Mouse (Mus musculus) hindbrain, embryonic 13.5 days (tissue): ENCODE measurements around the gene Syn3. TPM values are rescaled to one million over a fixed set of nuclear protein-coding genes. Genes with fewer than 3 reads are reported as not detected.

Source experiments
- ATAC-seq: fragments of 200-750 bp; cut with Nextera tagmentation; 2 replicates; pipeline ENCODE4 v1.8.0; 2017; ENCODE audit warnings: moderate TSS enrichment; ENCODE audit not compliant: low FRiP score
- H3K27ac ChIP-seq: fragments of 300-500 bp; sonication (generic); 2 replicates; pipeline ENCODE4 v1.5.1; 2015; ENCODE audit warnings: inconsistent platforms, mild to moderate bottlenecking, moderate library complexity
- H3K27me3 ChIP-seq: fragments of 300-500 bp; sonication (generic); 2 replicates; pipeline ENCODE4 v1.6.1; 2015; ENCODE audit warnings: mild to moderate bottlenecking, inconsistent platforms
- H3K36me3 ChIP-seq: fragments of 300-500 bp; sonication (generic); 2 replicates; pipeline ENCODE4 v1.6.1; 2015; ENCODE audit warnings: mild to moderate bottlenecking, inconsistent platforms
- H3K4me1 ChIP-seq: fragments of 300-500 bp; sonication (generic); replicated peaks from 2 replicates; pipeline ENCODE4 v1.6.1; 2015; ENCODE audit warnings: inconsistent platforms
- H3K4me2 ChIP-seq: fragments of 300-500 bp; sonication (generic); 2 replicates; pipeline ENCODE4 v1.6.1; 2015; ENCODE audit warnings: inconsistent platforms, mild to moderate bottlenecking, moderate library complexity
- H3K4me3 ChIP-seq: fragments of 300-500 bp; sonication (generic); 2 replicates; pipeline ENCODE4 v1.5.1; 2015; ENCODE audit warnings: mild to moderate bottlenecking, inconsistent platforms
- H3K9ac ChIP-seq: fragments of 300-500 bp; sonication (generic); 2 replicates; pipeline ENCODE4 v1.6.1; 2015; ENCODE audit warnings: mild to moderate bottlenecking, inconsistent platforms
- H3K9me3 ChIP-seq: fragments of 300-500 bp; sonication (generic); 2 replicates; pipeline ENCODE4 v1.6.1; 2016; ENCODE audit warnings: inconsistent platforms
- WGBS: fragments of 180-500 bp; shearing (Covaris S2); methylation state at CpG from one replicate; pipeline ENCODE4 v1.1.7; 2015; 5-methylcytosine and 5-hydroxymethylcytosine counted together
- polyA plus RNA-seq: library from polyadenylated mRNA; unstranded; fragments of >200 nt; fragmentation: Nextera tagmentation; extraction: Ambion mirVana; gene quantifications from 2 replicates; pipeline ENCODE4 v1.2.1, GENCODE M21; 2015

The Syn3 gene
- polyA plus RNA-seq, 1 experiment from 2014 or later = 16.7 TPM

DNA sequence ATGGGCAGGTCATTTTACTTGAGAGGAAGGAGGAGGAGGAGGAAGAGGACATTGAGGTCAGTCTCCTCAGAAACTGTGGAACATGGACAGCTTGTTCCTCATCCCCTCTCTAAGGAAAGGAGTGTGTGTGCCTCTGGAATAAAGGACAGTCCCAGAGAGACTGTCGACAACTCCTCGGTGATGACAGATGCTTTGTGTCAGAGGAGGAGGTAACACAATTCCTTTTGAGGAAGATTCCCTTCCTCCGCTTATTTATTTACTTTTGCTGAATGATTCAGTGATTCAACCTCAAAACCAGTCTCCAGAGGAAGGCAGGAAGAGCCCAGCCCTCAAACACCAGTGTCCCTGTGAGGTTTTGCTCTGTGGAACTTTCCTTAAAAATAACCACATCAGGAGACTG is 228.4 kb downstream of the Syn3 start:
- no peak overlapping the region for H3K27ac ChIP-seq
- WGBS = 70% methylated on average over 3 of the region's 3 CpGs
- no peak overlapping the region for H3K4me2 ChIP-seq
- no peaks in the 10 kb centered on the region for H3K36me3 ChIP-seq
- H3K9me3 ChIP-seq = no peaks in the 10 kb centered on the region
- no peaks in the 10 kb centered on the region for H3K27me3 ChIP-seq
- ATAC-seq = no peak
- no peak overlapping the region for H3K9ac ChIP-seq
- H3K4me1 ChIP-seq = no peaks in the 10 kb centered on the region
- no peak overlapping the region for H3K4me3 ChIP-seq

DNA sequence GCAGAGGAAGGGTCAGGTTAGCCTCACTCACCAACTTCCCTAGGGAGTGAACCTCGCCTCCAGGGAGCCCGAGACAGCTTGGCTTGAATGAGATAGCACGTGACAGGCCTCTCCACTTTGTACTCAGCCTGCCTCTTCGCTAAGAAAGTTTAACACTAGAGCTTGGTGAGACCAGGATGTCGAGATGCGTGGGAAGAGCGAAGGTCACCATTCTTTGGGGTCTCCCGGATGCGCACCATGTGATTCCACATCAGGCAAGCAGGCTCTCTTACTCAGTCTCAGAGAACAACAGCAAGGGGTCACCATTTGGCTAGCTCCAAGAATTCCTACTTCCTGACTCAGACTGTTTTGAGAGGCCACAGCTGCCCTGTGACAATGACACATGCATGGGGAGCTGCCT is 234.1 kb downstream of the Syn3 start:
- Histone ChIP-seq H3K4me2 (no peak overlapping the region), H3K9me3 (no peaks in the 10 kb centered on the region), H3K9ac (no peak overlapping the region), H3K27ac (no peak overlapping the region), H3K36me3 (no peaks in the 10 kb centered on the region), H3K27me3 (no peaks in the 10 kb centered on the region), H3K4me1 (no peaks in the 10 kb centered on the region), H3K4me3 (no peak overlapping the region)
- no peak for ATAC-seq
- WGBS = 83% methylated on average over 9 of the region's 9 CpGs

DNA sequence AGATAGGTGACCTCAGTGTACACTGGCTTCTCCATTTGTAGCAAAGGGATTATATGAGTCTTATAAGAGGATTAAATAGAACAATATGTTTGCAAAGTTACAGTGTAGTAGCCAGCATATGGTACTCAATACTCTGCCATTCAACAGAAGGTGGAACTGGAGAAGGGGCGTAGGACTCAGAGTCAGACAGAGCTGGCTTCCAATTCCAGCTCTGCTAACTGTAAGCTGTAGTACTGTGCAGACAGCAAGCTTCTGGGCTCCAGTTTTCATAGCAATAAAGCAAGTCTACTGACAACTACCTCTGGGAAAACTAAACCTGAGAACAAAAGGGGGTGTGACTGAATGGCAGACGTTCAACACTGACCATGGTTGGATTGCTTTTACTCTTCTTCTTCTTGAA is 237.0 kb downstream of the Syn3 start:
- H3K27me3 ChIP-seq = no peaks in the 10 kb centered on the region
- 78% methylated on average over 2 of the region's 2 CpGs for WGBS

DNA sequence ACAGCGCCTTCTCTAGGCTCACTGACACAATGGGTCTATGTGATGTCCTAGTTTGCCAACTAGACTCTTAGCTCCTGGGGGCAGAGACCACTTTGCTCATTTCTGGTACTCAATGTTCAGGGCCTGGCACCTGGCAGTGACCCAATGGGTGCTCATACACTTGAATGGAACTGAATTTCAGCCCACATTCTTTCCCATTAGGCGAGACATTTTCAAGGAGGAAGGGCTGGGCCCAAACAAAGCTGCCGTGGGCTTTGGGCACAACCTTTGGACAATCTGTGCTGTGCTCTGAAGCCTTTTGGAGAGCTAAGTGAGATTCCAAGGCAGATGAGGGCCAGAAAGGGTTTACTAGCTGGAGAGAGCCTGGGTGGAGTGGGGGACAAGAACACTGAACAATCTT is 239.7 kb downstream of the Syn3 start:
- H3K27ac ChIP-seq = no peak overlapping the region
- peaks cover 4% of the 10 kb centered on the region for H3K4me1 ChIP-seq
- H3K9me3 ChIP-seq = no peaks in the 10 kb centered on the region
- ATAC-seq = no peak
- H3K9ac ChIP-seq = no peak overlapping the region
- H3K36me3 ChIP-seq = no peaks in the 10 kb centered on the region
- 84% methylated on average over 3 of the region's 3 CpGs for WGBS
- no peak overlapping the region for H3K4me2 ChIP-seq
- no peak overlapping the region for H3K4me3 ChIP-seq
- no peaks in the 10 kb centered on the region for H3K27me3 ChIP-seq

More for the DNA sequence above, 237.0 kb downstream of the Syn3 start:
- Histone ChIP-seq H3K4me1 (no peaks in the 10 kb centered on the region), H3K27ac (no peak overlapping the region), H3K4me3 (no peak overlapping the region), H3K9me3 (no peaks in the 10 kb centered on the region), H3K9ac (no peak overlapping the region), H3K4me2 (no peak overlapping the region), H3K36me3 (no peaks in the 10 kb centered on the region)
- ATAC-seq = no peak

DNA sequence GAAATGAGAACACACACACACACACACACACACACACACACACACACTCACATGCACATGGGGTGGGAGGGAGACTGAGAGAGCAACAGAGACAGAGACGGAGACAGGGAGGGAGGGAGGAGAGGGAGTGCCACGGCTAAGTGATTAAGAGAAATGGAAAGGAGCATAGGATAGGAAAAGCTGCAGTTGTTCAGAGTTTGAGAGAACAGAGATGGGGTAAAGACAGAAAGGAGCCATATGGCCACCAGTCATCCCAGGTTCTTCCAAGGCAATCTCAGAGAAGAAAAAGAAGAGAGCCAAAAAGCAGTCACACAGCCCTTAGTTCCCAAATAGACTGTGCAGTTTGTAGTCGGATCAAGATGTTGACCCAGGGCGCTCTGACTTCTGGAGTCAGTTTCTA is 240.7 kb downstream of the Syn3 start:
- no peaks in the 10 kb centered on the region for H3K27me3 ChIP-seq
- H3K4me2 ChIP-seq = no peak overlapping the region
- ATAC-seq = no peak
- no peak overlapping the region for H3K9ac ChIP-seq
- WGBS = 90% methylated on average over 4 of the region's 4 CpGs
- no peak overlapping the region for H3K27ac ChIP-seq
- no peaks in the 10 kb centered on the region for H3K9me3 ChIP-seq
- peaks cover 4% of the 10 kb centered on the region for H3K4me1 ChIP-seq
- no peaks in the 10 kb centered on the region for H3K36me3 ChIP-seq
- no peak overlapping the region for H3K4me3 ChIP-seq

DNA sequence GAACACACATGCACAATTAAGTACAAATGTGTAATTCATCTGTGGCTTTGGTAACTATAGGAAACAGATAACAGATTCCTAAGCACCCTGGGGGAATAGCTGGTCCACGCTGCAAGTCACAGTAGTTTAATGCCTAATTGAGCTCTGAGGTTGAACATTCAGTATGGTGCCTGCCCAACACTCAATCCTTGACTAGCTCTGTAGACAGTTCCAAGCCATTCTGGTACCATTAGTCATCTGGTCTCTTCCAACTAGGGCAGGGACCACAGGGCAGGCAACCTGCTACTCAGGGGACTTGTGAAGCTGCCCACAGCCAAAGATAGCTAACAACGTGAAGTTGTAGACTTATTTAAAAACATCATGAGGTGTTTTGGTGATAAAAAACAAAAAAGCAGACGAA is 241.7 kb downstream of the Syn3 start:
- no peak overlapping the region for H3K4me3 ChIP-seq
- H3K4me2 ChIP-seq = no peak overlapping the region
- H3K4me1 ChIP-seq = peaks cover 4% of the 10 kb centered on the region
- no peak overlapping the region for H3K27ac ChIP-seq
- H3K27me3 ChIP-seq = no peaks in the 10 kb centered on the region
- H3K9ac ChIP-seq = no peak overlapping the region
- H3K9me3 ChIP-seq = no peaks in the 10 kb centered on the region
- ATAC-seq = no peak
- no peaks in the 10 kb centered on the region for H3K36me3 ChIP-seq
- 78% methylated on average over 3 of the region's 3 CpGs for WGBS

DNA sequence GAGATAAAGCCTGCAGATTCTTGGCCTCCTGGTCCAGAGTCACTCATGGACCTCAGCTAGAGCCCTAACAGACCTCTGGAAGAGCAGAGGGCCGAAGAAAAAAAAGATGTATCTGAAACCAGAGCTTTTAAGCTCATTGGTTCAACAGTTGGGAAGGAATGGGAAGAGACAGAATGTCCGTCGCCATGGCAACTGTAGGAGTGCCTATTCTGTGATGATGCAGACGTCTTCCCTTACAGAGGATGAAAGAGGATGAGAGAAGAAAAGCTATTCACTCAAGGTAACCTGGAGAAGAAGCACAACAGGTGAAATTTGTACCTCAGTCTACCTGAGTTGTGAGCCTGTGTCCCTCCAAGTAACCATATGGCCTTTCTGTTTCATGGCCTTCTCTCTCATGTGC is 242.5 kb downstream of the Syn3 start:
- no peak for ATAC-seq
- no peaks in the 10 kb centered on the region for H3K36me3 ChIP-seq
- H3K4me2 ChIP-seq = no peak overlapping the region
- H3K9ac ChIP-seq = no peak overlapping the region
- WGBS = 52% methylated on average over 4 of the region's 4 CpGs
- H3K27me3 ChIP-seq = no peaks in the 10 kb centered on the region
- H3K4me3 ChIP-seq = no peak overlapping the region
- H3K9me3 ChIP-seq = no peaks in the 10 kb centered on the region
- peaks cover 4% of the 10 kb centered on the region for H3K4me1 ChIP-seq
- H3K27ac ChIP-seq = no peak overlapping the region

DNA sequence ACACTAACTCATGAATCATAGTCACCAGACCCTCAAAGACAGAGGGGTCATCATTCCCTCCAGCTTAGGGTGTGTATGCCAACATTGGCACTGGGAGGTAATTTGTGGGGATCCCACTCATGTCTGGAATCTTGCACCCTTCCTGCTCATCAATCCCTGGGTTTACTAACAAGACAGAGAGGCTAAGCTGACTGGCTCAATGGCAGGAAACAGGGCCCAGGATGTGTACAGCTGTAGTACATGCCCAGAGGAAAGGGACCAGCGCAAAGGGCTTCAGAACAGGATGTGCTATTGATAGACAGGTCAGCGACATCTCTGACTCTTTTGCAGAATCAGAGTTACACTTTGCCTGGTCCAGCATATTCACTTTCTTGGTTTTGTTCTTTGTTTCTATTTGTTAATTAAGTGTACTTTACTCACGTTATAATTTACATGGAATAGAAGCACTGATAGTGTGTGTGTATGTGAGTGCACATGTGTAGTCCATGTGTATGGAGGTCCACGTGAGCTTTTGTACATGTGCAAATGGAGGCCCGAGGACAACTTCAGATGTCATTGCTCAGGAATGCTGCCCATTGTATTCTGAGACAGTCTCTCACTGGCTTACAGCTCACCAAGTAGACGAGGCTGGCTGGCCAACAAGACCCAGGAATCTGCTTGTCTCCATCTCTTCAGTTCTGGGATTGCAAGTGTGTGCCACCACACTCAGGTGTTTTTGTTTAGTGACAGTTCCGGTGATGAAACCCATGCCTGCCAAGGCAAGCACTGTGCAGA is 248.4 kb downstream of the Syn3 start:
- no peaks in the 10 kb centered on the region for H3K9me3 ChIP-seq
- no peak for ATAC-seq
- H3K9ac ChIP-seq = no peak overlapping the region
- no peaks in the 10 kb centered on the region for H3K4me1 ChIP-seq
- WGBS = 67% methylated on average over 7 of the region's 7 CpGs
- no peaks in the 10 kb centered on the region for H3K36me3 ChIP-seq
- H3K27me3 ChIP-seq = no peaks in the 10 kb centered on the region
- no peak overlapping the region for H3K4me2 ChIP-seq
- no peak overlapping the region for H3K27ac ChIP-seq
- H3K4me3 ChIP-seq = no peak overlapping the region

DNA sequence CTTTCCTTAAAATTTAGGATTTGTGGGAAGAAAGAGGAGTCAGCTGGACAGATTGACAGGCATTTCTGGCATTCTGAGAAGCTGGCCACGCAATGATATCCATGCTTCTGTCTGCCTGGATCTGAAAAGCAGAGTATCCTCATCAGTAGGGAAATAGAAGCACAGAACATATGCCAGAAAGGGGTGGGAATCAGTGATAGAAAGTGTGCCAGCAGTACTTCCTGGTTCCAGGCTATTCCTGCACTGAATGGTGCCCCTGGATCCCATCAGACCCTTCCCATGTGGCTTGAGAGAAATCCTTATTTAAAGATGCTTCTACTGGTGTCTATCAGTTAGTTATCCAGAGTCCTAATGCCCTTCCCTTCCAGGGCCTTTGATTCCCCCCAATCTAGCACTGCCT is 249.4 kb downstream of the Syn3 start:
- no peaks in the 10 kb centered on the region for H3K36me3 ChIP-seq
- H3K4me3 ChIP-seq = no peak overlapping the region
- H3K27ac ChIP-seq = no peak overlapping the region
- H3K4me1 ChIP-seq = no peaks in the 10 kb centered on the region
- no peak overlapping the region for H3K9ac ChIP-seq
- no peak for ATAC-seq
- WGBS = 88% methylated on average over 1 of the region's 1 CpGs
- no peak overlapping the region for H3K4me2 ChIP-seq
- no peaks in the 10 kb centered on the region for H3K9me3 ChIP-seq
- H3K27me3 ChIP-seq = no peaks in the 10 kb centered on the region

DNA sequence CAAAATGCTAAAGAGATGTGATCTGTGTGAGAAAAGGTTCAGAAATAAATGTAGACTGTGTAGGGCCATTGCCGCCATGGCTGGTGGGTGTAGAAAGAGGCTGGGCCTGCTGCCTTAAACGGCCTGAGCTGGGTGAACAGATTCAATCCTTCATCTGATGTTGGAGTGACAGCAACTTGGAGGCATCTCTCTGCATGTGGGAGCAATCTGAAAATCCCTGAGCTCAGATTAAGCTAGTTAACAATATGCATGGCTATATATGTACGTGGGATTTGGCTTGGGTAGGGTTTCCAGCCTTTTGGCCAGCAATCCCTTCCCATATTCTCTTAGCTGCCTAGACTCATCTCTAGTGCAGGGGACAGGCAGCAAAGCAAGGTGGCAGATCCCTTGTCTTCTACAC is 249.9 kb downstream of the Syn3 start:
- H3K27ac ChIP-seq = no peak overlapping the region
- no peak overlapping the region for H3K4me3 ChIP-seq
- ATAC-seq = no peak
- no peaks in the 10 kb centered on the region for H3K4me1 ChIP-seq
- H3K9ac ChIP-seq = no peak overlapping the region
- H3K4me2 ChIP-seq = no peak overlapping the region
- H3K27me3 ChIP-seq = no peaks in the 10 kb centered on the region
- H3K36me3 ChIP-seq = no peaks in the 10 kb centered on the region
- WGBS = 91% methylated on average over 3 of the region's 3 CpGs
- no peaks in the 10 kb centered on the region for H3K9me3 ChIP-seq

DNA sequence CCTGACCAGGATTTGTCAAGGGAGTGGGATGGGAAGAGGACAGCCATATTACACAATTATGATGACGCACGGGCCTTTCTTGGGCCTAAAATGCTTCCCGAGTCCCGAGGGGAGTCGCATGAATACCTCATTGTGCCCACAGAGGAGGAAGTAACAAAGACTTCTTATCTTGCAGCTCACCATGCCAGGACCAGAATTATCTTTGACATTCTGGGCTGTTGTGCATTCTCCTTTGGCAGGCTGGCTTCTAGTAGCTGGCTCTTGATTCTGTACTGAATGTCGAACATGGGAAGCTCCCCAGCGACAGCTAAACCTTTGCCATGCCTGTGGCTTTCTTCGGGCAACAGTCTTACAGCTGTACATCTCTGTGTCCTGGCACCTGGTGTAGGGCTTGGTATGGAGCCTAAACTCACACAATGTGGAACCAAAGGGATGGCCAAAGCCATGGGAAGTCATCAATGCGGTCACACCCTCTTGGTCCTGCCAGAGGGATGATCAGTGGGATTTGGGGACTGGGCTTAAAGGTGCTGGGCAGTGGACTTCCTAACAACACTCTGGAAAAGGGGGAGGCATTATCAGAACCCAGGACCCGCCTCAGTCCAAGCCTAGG is 250.5 kb downstream of the Syn3 start:
- Histone ChIP-seq H3K27me3 (no peaks in the 10 kb centered on the region), H3K27ac (no peak overlapping the region), H3K4me1 (no peaks in the 10 kb centered on the region), H3K36me3 (no peaks in the 10 kb centered on the region), H3K4me3 (no peak overlapping the region), H3K9ac (no peak overlapping the region), H3K9me3 (no peaks in the 10 kb centered on the region), H3K4me2 (no peak overlapping the region)
- ATAC-seq = no peak
- 80% methylated on average over 10 of the region's 10 CpGs for WGBS

DNA sequence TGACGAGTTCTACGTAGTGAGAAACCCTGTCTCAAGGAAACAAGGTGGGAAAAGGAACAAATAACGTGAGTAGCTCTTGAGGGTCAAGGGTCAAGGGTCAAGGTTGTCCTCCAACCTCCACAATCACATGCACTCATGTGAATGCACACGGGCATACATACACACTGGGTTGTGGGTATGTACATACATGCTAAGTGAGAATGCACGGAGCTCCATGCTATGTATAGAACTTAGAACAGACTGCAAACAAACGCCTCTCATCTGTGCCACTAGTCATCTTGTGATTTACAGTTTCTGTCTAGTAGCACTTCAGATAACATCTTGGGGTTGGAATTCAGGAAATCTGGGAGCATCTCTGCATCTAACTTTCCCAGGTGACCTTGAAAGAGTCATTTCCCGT is 253.3 kb downstream of the Syn3 start:
- no peak for ATAC-seq
- Histone ChIP-seq H3K4me2 (no peak overlapping the region), H3K27me3 (no peaks in the 10 kb centered on the region), H3K9me3 (no peaks in the 10 kb centered on the region), H3K9ac (no peak overlapping the region), H3K4me3 (no peak overlapping the region), H3K27ac (no peak overlapping the region), H3K4me1 (no peaks in the 10 kb centered on the region), H3K36me3 (no peaks in the 10 kb centered on the region)
- WGBS = 90% methylated on average over 7 of the region's 7 CpGs

DNA sequence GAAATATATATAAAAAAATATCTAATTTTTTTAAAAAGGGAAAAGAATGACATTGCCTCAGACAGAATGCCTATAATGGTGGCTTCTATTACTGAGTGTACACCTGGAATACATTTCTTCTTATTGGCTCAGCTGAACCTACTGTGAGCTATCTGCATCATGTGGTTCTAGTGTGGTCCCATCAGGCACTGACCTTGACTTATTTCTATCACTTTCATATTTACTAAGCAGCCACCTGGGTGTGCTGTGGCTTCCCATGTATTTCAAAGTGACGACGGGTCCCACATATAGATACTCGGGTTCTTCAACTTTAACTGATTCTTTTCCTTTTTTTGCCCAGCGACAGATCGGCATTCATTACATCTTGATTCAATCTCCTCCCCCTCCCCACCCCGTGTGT is 255.2 kb downstream of the Syn3 start:
- Histone ChIP-seq H3K27ac (no peak overlapping the region), H3K4me3 (no peak overlapping the region), H3K36me3 (no peaks in the 10 kb centered on the region), H3K27me3 (no peaks in the 10 kb centered on the region), H3K9me3 (no peaks in the 10 kb centered on the region), H3K4me1 (no peaks in the 10 kb centered on the region), H3K4me2 (no peak overlapping the region), H3K9ac (no peak overlapping the region)
- no peak for ATAC-seq
- 90% methylated on average over 6 of the region's 6 CpGs for WGBS
